Mouse (Mus musculus): ENCODE measurements around the gene Gm47985. TPM values are rescaled to one million over a fixed set of nuclear protein-coding genes. Genes with fewer than 3 reads are reported as not detected.
"Not testable (repeated sequence)": the region's sequence is repeated elsewhere in the genome, so short reads cannot be mapped to it uniquely, and the experiment has no call there.

The Gm47985 gene
- total and polyA plus RNA-seq, 2 experiments from 2014 or later, result 0.23 to 0.42 TPM

DNA sequence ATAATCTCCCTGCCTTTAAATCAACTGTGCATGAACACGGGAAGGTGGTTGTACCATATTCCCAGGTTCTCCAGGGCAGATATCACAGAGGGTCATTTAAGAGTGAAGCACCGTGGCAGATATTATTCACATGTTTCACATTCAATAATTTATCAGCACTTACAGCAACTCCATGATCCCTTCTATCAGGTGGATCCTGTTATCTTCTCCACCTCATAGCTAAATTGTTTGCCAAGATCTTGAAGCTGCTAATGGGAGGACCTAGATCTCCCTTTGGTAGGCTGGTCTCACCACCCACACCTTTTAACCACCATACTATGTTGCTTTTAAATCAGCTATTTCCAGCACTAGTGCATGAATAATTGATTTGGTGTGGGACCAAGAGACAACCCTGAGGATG, 2.2 kb upstream of the Gm47985 start:
- Histone ChIP-seq H3K4me1 (ENCODE audit: control insufficient read depth, insufficient read depth) (0 out of 2 replicates have a peak, but pooled peaks cover 7% of the 10 kb centered on the region), H3K36me3 (replicated peaks; ENCODE audit: control insufficient read depth, insufficient read depth, low read length) (no peaks in the 10 kb centered on the region), H3K4me3 (ENCODE audit: low read depth, low read length) (no peak overlapping the region), H3K4me2 (ENCODE audit: low read depth, low read length) (no peak overlapping the region), H3K27me3 (ENCODE audit: control insufficient read depth, insufficient read depth, low read length) (no peaks in the 10 kb centered on the region), H3K27ac (ENCODE audit: low read depth) (no peak overlapping the region), H3K9ac (replicated peaks; ENCODE audit: low read depth, low read length) (no peak overlapping the region), H3K9me3 (replicated peaks; ENCODE audit: control insufficient read depth, low read length) (no peaks in the 10 kb centered on the region)
- DNase-seq (ENCODE audit: low spot score), result no peak
- 70% methylated on average over 2 of the region's 2 CpGs for WGBS
- TF ChIP-seq EP300 (IDR thresholded peaks at IDR 0.05; ENCODE audit: low read depth) (no peak), CTCF (IDR thresholded peaks at IDR 0.05; ENCODE audit: low read depth) (no peak)
- no peak for ATAC-seq (ENCODE audit: insufficient read depth, low read depth)

DNA sequence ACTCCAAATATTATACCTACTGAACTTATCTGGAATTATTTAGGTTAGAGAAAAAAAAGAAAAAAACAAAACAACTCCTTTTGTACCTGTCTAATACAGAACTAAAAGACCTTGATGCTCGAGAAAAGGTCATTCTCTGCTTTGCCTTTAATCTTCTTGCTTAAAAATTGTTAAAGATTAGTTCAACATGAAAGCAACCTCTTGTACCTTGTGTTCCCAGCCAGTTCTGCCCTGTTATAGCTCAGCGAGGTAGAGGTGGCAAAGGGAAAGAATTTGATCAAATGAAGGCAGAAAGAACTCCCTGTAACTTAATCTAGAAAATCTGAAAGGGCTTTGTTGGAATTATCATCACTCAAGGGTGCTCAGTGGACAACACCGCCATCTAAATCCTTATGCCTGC, 3.8 kb downstream of the Gm47985 start:
- WGBS, result 78% methylated on average over 3 of the region's 3 CpGs

DNA sequence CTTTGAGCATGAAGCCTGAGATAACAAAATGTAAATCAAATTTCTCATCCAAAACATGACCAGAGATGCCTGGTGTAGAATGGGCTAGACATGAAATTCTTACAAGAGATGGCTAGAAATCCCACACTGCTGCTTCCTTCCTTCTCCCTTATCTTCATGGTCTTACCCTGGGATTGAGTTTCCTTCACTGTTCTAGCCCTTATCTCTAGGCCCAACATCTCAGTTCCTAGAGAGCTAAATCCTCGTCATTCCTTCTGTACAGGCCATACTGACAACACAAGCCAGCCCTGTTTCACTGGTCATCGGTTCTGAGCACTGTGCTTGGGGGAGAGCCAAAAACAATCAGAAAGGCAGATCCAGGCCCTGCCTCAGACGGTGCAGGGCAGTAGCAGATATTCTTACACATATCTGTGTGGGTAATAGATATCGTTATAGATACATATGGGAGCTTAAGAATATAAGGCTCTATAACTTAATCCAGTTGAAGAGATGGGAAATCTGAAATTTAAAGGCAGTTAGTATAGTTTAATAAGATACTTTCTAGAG, 4.6 kb downstream of the Gm47985 start:
- not testable (repeated sequence) for H3K4me3 ChIP-seq (ENCODE audit: low read depth, low read length); ATAC-seq (ENCODE audit: insufficient read depth, low read depth); H3K9ac ChIP-seq (replicated peaks; ENCODE audit: low read depth, low read length); H3K27me3 ChIP-seq (ENCODE audit: control insufficient read depth, insufficient read depth, low read length); H3K4me2 ChIP-seq (ENCODE audit: low read depth, low read length); H3K9me3 ChIP-seq (replicated peaks; ENCODE audit: control insufficient read depth, low read length); H3K27ac ChIP-seq (ENCODE audit: low read depth); H3K4me1 ChIP-seq (ENCODE audit: control insufficient read depth, insufficient read depth); DNase-seq (ENCODE audit: low spot score); H3K36me3 ChIP-seq (replicated peaks; ENCODE audit: control insufficient read depth, insufficient read depth, low read length)
- WGBS, result 54% methylated on average over 4 of the region's 4 CpGs

More for the DNA sequence above, 3.8 kb downstream of the Gm47985 start:
- not testable (repeated sequence) for H3K36me3 ChIP-seq (replicated peaks; ENCODE audit: control insufficient read depth, insufficient read depth, low read length); H3K27me3 ChIP-seq (ENCODE audit: control insufficient read depth, insufficient read depth, low read length); H3K9ac ChIP-seq (replicated peaks; ENCODE audit: low read depth, low read length); H3K9me3 ChIP-seq (replicated peaks; ENCODE audit: control insufficient read depth, low read length); H3K27ac ChIP-seq (ENCODE audit: low read depth); H3K4me3 ChIP-seq (ENCODE audit: low read depth, low read length); DNase-seq (ENCODE audit: low spot score); ATAC-seq (ENCODE audit: insufficient read depth, low read depth); H3K4me2 ChIP-seq (ENCODE audit: low read depth, low read length); H3K4me1 ChIP-seq (ENCODE audit: control insufficient read depth, insufficient read depth)

DNA sequence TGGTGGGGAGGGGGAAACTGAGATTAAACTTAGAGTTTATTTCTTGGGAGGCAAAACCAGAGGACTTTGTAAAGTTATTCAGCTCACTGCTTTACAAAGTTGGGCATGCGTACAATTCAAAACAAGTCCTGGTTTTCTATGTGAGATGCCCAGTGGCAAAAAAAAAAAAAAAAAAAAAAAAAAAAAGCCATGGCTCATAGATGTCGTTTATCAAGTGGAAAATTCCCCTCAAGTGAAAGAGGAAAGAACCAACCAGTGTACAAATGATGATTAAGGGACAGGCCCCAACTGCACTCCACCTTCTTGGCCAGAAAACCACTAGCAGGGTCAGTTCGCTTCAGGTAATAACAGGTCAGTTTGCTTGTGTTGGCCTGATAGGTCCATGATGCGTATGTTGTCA, 6.1 kb downstream of the Gm47985 start:
- no peaks in the 10 kb centered on the region for H3K4me1 ChIP-seq (ENCODE audit: control insufficient read depth, insufficient read depth)
- TF ChIP-seq EP300 (IDR thresholded peaks at IDR 0.05; ENCODE audit: low read depth) (no peak), CTCF (IDR thresholded peaks at IDR 0.05; ENCODE audit: low read depth) (no peak)
- no peak for ATAC-seq (ENCODE audit: insufficient read depth, low read depth)
- WGBS, result 83% methylated on average over 4 of the region's 4 CpGs
- H3K9ac ChIP-seq (replicated peaks; ENCODE audit: low read depth, low read length), result no peak overlapping the region
- H3K27ac ChIP-seq (ENCODE audit: low read depth), result no peak overlapping the region
- no peak overlapping the region for H3K4me2 ChIP-seq (ENCODE audit: low read depth, low read length)
- no peaks in the 10 kb centered on the region for H3K9me3 ChIP-seq (replicated peaks; ENCODE audit: control insufficient read depth, low read length)
- no peak overlapping the region for H3K4me3 ChIP-seq (ENCODE audit: low read depth, low read length)
- H3K27me3 ChIP-seq (ENCODE audit: control insufficient read depth, insufficient read depth, low read length), result no peaks in the 10 kb centered on the region
- no peak for DNase-seq (ENCODE audit: low spot score)
- H3K36me3 ChIP-seq (replicated peaks; ENCODE audit: control insufficient read depth, insufficient read depth, low read length), result no peaks in the 10 kb centered on the region

DNA sequence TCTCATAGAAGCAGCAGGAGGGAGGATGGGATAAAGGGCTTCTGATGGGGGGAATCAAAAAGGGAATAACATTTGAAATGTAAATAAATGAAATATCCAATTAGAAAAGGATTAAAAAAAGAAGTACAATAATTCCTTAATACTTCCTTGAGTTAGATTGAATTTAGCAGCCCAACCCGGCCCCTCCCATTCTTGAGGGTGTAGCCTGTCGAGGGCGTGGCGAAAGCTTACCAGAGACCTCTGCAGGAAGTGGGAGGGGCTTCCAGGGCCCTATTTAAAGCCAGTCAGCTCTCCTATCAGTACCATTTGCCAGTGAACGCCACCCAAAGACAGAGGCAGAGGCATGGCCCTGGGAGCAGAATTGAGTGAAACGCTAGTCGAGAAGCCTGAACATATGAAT, 9.7 kb downstream of the Gm47985 start, which contains the start of gene Gm8947:
TSS of gene Gm8947 (plus strand) at position 302 of the 400 bp plus-strand sequence.
- H3K4me2 ChIP-seq (ENCODE audit: low read depth, low read length); DNase-seq (ENCODE audit: low spot score); H3K4me3 ChIP-seq (ENCODE audit: low read depth, low read length); H3K9me3 ChIP-seq (replicated peaks; ENCODE audit: control insufficient read depth, low read length); ATAC-seq (ENCODE audit: insufficient read depth, low read depth); H3K4me1 ChIP-seq (ENCODE audit: control insufficient read depth, insufficient read depth); H3K9ac ChIP-seq (replicated peaks; ENCODE audit: low read depth, low read length); H3K36me3 ChIP-seq (replicated peaks; ENCODE audit: control insufficient read depth, insufficient read depth, low read length); H3K27ac ChIP-seq (ENCODE audit: low read depth); H3K27me3 ChIP-seq (ENCODE audit: control insufficient read depth, insufficient read depth, low read length): not testable (repeated sequence)
- WGBS, result no CpG with 5 or more reads among the region's 7 CpGs

DNA sequence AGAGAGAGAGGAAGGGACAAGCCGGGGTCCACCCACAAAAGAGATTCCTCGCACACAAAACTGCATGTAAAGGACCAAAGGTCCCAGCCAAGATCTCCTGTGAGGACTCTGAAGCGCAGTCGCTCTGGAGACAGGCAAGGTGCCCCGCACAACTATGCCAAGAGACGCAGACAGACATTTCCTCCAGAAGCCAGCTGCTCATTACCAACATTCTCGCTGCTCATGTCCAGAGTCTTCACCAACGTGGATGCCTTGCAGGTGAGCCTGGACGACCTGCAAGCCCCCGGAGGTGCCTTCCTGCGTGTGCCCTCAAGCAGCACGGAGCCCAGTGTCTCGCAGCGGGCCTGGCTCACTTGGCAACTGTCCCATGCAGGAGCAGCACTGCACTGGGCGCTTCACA, 10.4 kb downstream of the Gm47985 start:
- not testable (repeated sequence) for DNase-seq (ENCODE audit: low spot score); H3K4me1 ChIP-seq (ENCODE audit: control insufficient read depth, insufficient read depth); H3K4me2 ChIP-seq (ENCODE audit: low read depth, low read length); ATAC-seq (ENCODE audit: insufficient read depth, low read depth); H3K9ac ChIP-seq (replicated peaks; ENCODE audit: low read depth, low read length); H3K27ac ChIP-seq (ENCODE audit: low read depth); H3K36me3 ChIP-seq (replicated peaks; ENCODE audit: control insufficient read depth, insufficient read depth, low read length); H3K4me3 ChIP-seq (ENCODE audit: low read depth, low read length); H3K27me3 ChIP-seq (ENCODE audit: control insufficient read depth, insufficient read depth, low read length); H3K9me3 ChIP-seq (replicated peaks; ENCODE audit: control insufficient read depth, low read length)
- WGBS, result 84% methylated on average over 15 of the region's 15 CpGs

DNA sequence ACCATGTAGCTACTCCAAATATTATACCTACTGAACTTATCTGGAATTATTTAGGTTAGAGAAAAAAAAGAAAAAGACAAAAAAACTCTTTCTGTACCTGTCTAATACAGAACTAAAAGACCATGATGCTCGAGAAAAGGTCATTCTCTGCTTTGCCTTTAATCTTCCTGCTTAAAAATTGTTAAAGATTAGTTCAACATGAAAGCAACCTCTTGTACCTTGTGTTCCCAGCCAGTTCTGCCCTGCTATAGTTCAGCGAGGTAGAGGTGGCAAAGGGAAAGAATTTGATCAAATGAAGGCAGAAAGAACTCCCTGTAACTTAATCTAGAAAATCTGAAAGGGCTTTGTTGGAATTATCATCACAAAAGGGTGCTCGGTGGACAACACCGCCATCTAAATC, 13.6 kb downstream of the Gm47985 start:
- H3K27me3 ChIP-seq (ENCODE audit: control insufficient read depth, insufficient read depth, low read length); H3K4me1 ChIP-seq (ENCODE audit: control insufficient read depth, insufficient read depth); DNase-seq (ENCODE audit: low spot score); H3K27ac ChIP-seq (ENCODE audit: low read depth); ATAC-seq (ENCODE audit: insufficient read depth, low read depth); H3K4me3 ChIP-seq (ENCODE audit: low read depth, low read length); H3K36me3 ChIP-seq (replicated peaks; ENCODE audit: control insufficient read depth, insufficient read depth, low read length); H3K4me2 ChIP-seq (ENCODE audit: low read depth, low read length); H3K9me3 ChIP-seq (replicated peaks; ENCODE audit: control insufficient read depth, low read length); H3K9ac ChIP-seq (replicated peaks; ENCODE audit: low read depth, low read length): not testable (repeated sequence)
- 77% methylated on average over 4 of the region's 4 CpGs for WGBS

DNA sequence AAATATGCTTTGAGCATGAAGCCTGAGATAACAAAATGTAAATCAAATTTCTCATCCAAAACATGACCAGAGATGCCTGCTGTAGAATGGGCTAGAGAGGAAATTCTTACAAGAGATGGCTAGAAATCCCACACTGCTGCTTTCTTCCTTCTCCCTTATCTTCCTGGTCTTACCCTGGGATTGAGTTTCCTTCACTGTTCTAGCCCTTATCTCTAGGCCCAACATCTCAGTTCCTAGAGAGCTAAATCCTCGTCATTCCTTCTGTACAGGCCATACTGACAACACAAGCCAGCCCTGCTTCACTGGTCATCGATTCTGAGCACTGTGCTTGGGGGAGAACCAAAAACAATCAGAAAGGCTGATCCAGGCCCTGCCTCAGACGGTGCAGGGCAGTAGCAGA, 14.4 kb downstream of the Gm47985 start:
- not testable (repeated sequence) for H3K9me3 ChIP-seq (replicated peaks; ENCODE audit: control insufficient read depth, low read length); H3K27me3 ChIP-seq (ENCODE audit: control insufficient read depth, insufficient read depth, low read length); DNase-seq (ENCODE audit: low spot score); H3K9ac ChIP-seq (replicated peaks; ENCODE audit: low read depth, low read length); H3K4me3 ChIP-seq (ENCODE audit: low read depth, low read length); H3K36me3 ChIP-seq (replicated peaks; ENCODE audit: control insufficient read depth, insufficient read depth, low read length); H3K4me2 ChIP-seq (ENCODE audit: low read depth, low read length); ATAC-seq (ENCODE audit: insufficient read depth, low read depth); H3K4me1 ChIP-seq (ENCODE audit: control insufficient read depth, insufficient read depth); H3K27ac ChIP-seq (ENCODE audit: low read depth)
- WGBS, result 62% methylated on average over 3 of the region's 3 CpGs

DNA sequence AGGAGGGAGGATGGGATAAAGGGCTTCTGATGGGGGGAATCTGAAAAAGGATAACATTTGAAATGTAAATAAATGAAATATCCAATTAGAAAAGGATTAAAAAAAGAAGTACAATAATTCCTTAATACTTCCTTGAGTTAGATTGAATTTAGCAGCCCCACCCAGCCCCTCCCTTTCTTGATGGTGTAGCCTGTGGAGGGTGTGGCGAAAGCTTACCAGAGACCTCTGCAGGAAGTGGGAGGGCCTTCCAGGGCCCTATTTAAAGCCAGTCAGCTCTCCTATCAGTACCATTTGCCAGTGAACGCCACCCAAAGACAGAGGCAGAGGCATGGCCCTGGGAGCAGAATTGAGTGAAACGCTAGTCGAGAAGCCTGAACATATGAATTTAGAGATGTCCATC, 15.8 kb downstream of the Gm47985 start, which contains the start of gene Gm47995:
TSS of gene Gm47995 (plus strand) at position 329 of the 400 bp plus-strand sequence.
- not testable (repeated sequence) for H3K9me3 ChIP-seq (replicated peaks; ENCODE audit: control insufficient read depth, low read length); DNase-seq (ENCODE audit: low spot score); H3K27me3 ChIP-seq (ENCODE audit: control insufficient read depth, insufficient read depth, low read length); H3K4me1 ChIP-seq (ENCODE audit: control insufficient read depth, insufficient read depth); H3K27ac ChIP-seq (ENCODE audit: low read depth); ATAC-seq (ENCODE audit: insufficient read depth, low read depth); H3K9ac ChIP-seq (replicated peaks; ENCODE audit: low read depth, low read length); H3K4me3 ChIP-seq (ENCODE audit: low read depth, low read length); H3K36me3 ChIP-seq (replicated peaks; ENCODE audit: control insufficient read depth, insufficient read depth, low read length); H3K4me2 ChIP-seq (ENCODE audit: low read depth, low read length)
- 60% methylated on average over 2 of the region's 4 CpGs for WGBS
